Mouse (Mus musculus) hindbrain, postnatal 0 days (tissue): ENCODE measurements at regions not wholly inside any gene's neighbourhood (a gene's known extent, or its start where the extent isn't known, plus 50 kb on each side); places are given as distances from the start of the nearest gene placed in this dataset.
A peak's percentile ranks its signal among the peaks of the same experiment; 100 is the strongest.

Source experiments
- ATAC-seq: fragments of 200-750 bp; cut with Nextera tagmentation; 2 replicates; pipeline ENCODE4 v1.8.0; 2017; ENCODE audit warnings: mild to moderate bottlenecking, moderate TSS enrichment, moderate library complexity
- DNase-seq: peaks from one replicate; pipeline ENCODE4 v3.0.0-alpha.2; 2015; ENCODE audit warnings: low spot score
- H3K27ac ChIP-seq: fragments of 300-500 bp; sonication (generic); 2 replicates; pipeline ENCODE4 v1.5.1; 2014; ENCODE audit warnings: mild to moderate bottlenecking
- H3K27me3 ChIP-seq: fragments of 300-500 bp; sonication (generic); 2 replicates; pipeline ENCODE4 v1.6.1; 2014; ENCODE audit warnings: low read length, mixed read lengths; ENCODE audit not compliant: insufficient read depth
- H3K36me3 ChIP-seq: fragments of 300-500 bp; sonication (generic); 2 replicates; pipeline ENCODE4 v1.6.1; 2014; ENCODE audit warnings: low read length, mixed read lengths; ENCODE audit not compliant: insufficient read depth
- H3K4me1 ChIP-seq: fragments of 300-500 bp; sonication (generic); 2 replicates; pipeline ENCODE4 v1.6.1; 2014; ENCODE audit warnings: antibody characterized with exemption, low read length, mixed read lengths; ENCODE audit not compliant: insufficient read depth
- H3K4me2 ChIP-seq: fragments of 300-500 bp; sonication (generic); 2 replicates; pipeline ENCODE4 v1.6.1; 2014; ENCODE audit warnings: low read depth, mild to moderate bottlenecking, low read length, moderate library complexity, mixed read lengths
- H3K4me3 ChIP-seq: fragments of 300-500 bp; sonication (generic); 2 replicates; pipeline ENCODE4 v1.5.1; 2014; ENCODE audit warnings: low read length
- H3K9ac ChIP-seq: fragments of 300-500 bp; sonication (generic); replicated peaks from 2 replicates; pipeline ENCODE4 v1.6.1; 2014; ENCODE audit warnings: mild to moderate bottlenecking, low read length, moderate library complexity, mixed read lengths
- H3K9me3 ChIP-seq: fragments of 300-500 bp; sonication (generic); 2 replicates; pipeline ENCODE4 v1.6.1; 2016; ENCODE audit warnings: low read length, mixed read lengths
- CTCF ChIP-seq: IDR thresholded peaks from 2 replicates; pipeline ENCODE4 v1.5.1; 2016; ENCODE audit warnings: antibody characterized with exemption, control low read depth, low read depth

- H3K4me3 ChIP-seq, result no peak overlapping the region
- H3K36me3 ChIP-seq, result no peaks in the 10 kb centered on the region
- TF ChIP-seq CTCF, result peak; percentile 25; the same call in 1 of the 2 replicates
- H3K27me3 ChIP-seq, result no peaks in the 10 kb centered on the region
- no peaks in the 10 kb centered on the region for H3K4me1 ChIP-seq
- ATAC-seq (no peak), DNase-seq (no peak)
- no peak overlapping the region for H3K9ac ChIP-seq
- no peaks in the 10 kb centered on the region for H3K9me3 ChIP-seq
- H3K27ac ChIP-seq, result no peak overlapping the region
- H3K4me2 ChIP-seq, result no peak overlapping the region
Observed at GRCm38 (mm10) chrX:77980676-77981075, 55.8 kb upstream of the 5430402E10Rik start.
